Mouse (Mus musculus): Measurements from ENCODE around the gene Lbp. TPM values are rescaled to one million over a fixed set of nuclear protein-coding genes. Genes with fewer than 3 reads are reported as not detected.

Lbp gene
- total RNA-seq, 1 experiment from 2014 or later = 47.6 TPM

GRCm38 (mm10) chr2:158302807-158303206, 3.5 kb upstream of the Lbp start:
- no peak for ATAC-seq (replicated peaks; ENCODE audit: low read depth, poor library complexity, severe bottlenecking)

- peak; percentile 43 for ATAC-seq (replicated peaks; ENCODE audit: low read depth, poor library complexity, severe bottlenecking)
Observed at GRCm38 (mm10) chr2:158306696-158307049, 380 bp downstream of the Lbp start.

GRCm38 (mm10) chr2:158308276-158308675, 2.0 kb downstream of the Lbp start:
- ATAC-seq (replicated peaks; ENCODE audit: low read depth, poor library complexity, severe bottlenecking) = no peak

- ATAC-seq (replicated peaks; ENCODE audit: low read depth, poor library complexity, severe bottlenecking) = 0 out of 2 replicates have a peak, but pooled peaks have one; percentile 15
Observed at GRCm38 (mm10) chr2:158313089-158313488, 6.8 kb downstream of the Lbp start.

- ATAC-seq (replicated peaks; ENCODE audit: low read depth, poor library complexity, severe bottlenecking) = no peak
Observed at GRCm38 (mm10) chr2:158316371-158316770, 10.1 kb downstream of the Lbp start.

- peak; percentile 76 for ATAC-seq (replicated peaks; ENCODE audit: low read depth, poor library complexity, severe bottlenecking)
Observed at GRCm38 (mm10) chr2:158317026-158317425, 10.7 kb downstream of the Lbp start.

GRCm38 (mm10) chr2:158321596-158321995, 15.3 kb downstream of the Lbp start:
- ATAC-seq (replicated peaks; ENCODE audit: low read depth, poor library complexity, severe bottlenecking) = no peak

- peak; percentile 11 for ATAC-seq (replicated peaks; ENCODE audit: low read depth, poor library complexity, severe bottlenecking)
Observed at GRCm38 (mm10) chr2:158322845-158323244, 16.6 kb downstream of the Lbp start.

- ATAC-seq (replicated peaks; ENCODE audit: low read depth, poor library complexity, severe bottlenecking) = no peak
Observed at GRCm38 (mm10) chr2:158324531-158325190, 18.4 kb downstream of the Lbp start.

- no peak for ATAC-seq (replicated peaks; ENCODE audit: low read depth, poor library complexity, severe bottlenecking)
Observed at GRCm38 (mm10) chr2:158325609-158326008, 19.3 kb downstream of the Lbp start.

- ATAC-seq (replicated peaks; ENCODE audit: low read depth, poor library complexity, severe bottlenecking) = no peak
Observed at GRCm38 (mm10) chr2:158334356-158334755, 28.1 kb downstream of the Lbp start.

- no peak for ATAC-seq (replicated peaks; ENCODE audit: low read depth, poor library complexity, severe bottlenecking)
Observed at GRCm38 (mm10) chr2:158337698-158338097, 31.4 kb downstream of the Lbp start.

GRCm38 (mm10) chr2:158339948-158340564, 33.8 kb downstream of the Lbp start:
- peak; percentile 88 for ATAC-seq (replicated peaks; ENCODE audit: low read depth, poor library complexity, severe bottlenecking)

- ATAC-seq (replicated peaks; ENCODE audit: low read depth, poor library complexity, severe bottlenecking) = no peak
Observed at GRCm38 (mm10) chr2:158341324-158341723, 35.0 kb downstream of the Lbp start.

- no peak for ATAC-seq (replicated peaks; ENCODE audit: low read depth, poor library complexity, severe bottlenecking)
Observed at GRCm38 (mm10) chr2:158343495-158343894, 37.2 kb downstream of the Lbp start.

GRCm38 (mm10) chr2:158346467-158346866, 40.2 kb downstream of the Lbp start:
- ATAC-seq (replicated peaks; ENCODE audit: low read depth, poor library complexity, severe bottlenecking) = no peak

- ATAC-seq (replicated peaks; ENCODE audit: low read depth, poor library complexity, severe bottlenecking) = peak; percentile 85
Observed at GRCm38 (mm10) chr2:158347868-158348267, 41.6 kb downstream of the Lbp start.

GRCm38 (mm10) chr2:158352801-158353520, 46.7 kb downstream of the Lbp start:
- no peak for ATAC-seq (replicated peaks; ENCODE audit: low read depth, poor library complexity, severe bottlenecking)

GRCm38 (mm10) chr2:158354348-158355114, 48.2 kb downstream of the Lbp start:
- ATAC-seq (replicated peaks; ENCODE audit: low read depth, poor library complexity, severe bottlenecking) = no peak

- no peak for ATAC-seq (replicated peaks; ENCODE audit: low read depth, poor library complexity, severe bottlenecking)
Observed at GRCm38 (mm10) chr2:158355238-158355637, 48.9 kb downstream of the Lbp start.

- ATAC-seq (replicated peaks; ENCODE audit: low read depth, poor library complexity, severe bottlenecking) = no peak
Observed at GRCm38 (mm10) chr2:158356121-158356520, 49.8 kb downstream of the Lbp start.
